Mouse (Mus musculus) gastrocnemius, postnatal 4 days (tissue): ENCODE results near the gene Gpr3. TPM values are rescaled to one million over a fixed set of nuclear protein-coding genes. Genes with fewer than 3 reads are reported as not detected.
A peak's percentile ranks its signal among the peaks of the same experiment; 100 is the strongest.

Source experiments
- DNase-seq, 2 experiments: peaks; one replicate each; pipeline ENCODE4 v3.0.0; 2021 to 2022; ENCODE audit warnings: low spot score in 2 of 2, mixed read lengths in 2 of 2
- long read RNA-seq, 2 experiments: library from polyadenylated mRNA; stranded (forward); transcript quantifications; one replicate each; pipeline ENCODE4 v2.0.0; 2021
- total RNA-seq, 2 experiments: library from RNA; stranded (reverse); gene quantifications; 2 replicates each; pipeline ENCODE4 v1.2.3; 2021

Gpr3 gene
- total RNA-seq: not detected
- long read RNA-seq, experiment 1: 0 reads
- long read RNA-seq, experiment 2: 0 reads

- DNase-seq: peak in 1 of 2 experiments; percentile 9
Observed at GRCm38 (mm10) chr4:133211751-133212561, at the start of gene Gpr3, which contains the start of gene Cd164l2. Gpr3 (minus strand) TSS chr4:133212536. Cd164l2 (plus strand) TSS chr4:133212131.

- DNase-seq: no peak
Observed at GRCm38 (mm10) chr4:133261641-133262374, 49.5 kb upstream of the Gpr3 start.

GRCm38 (mm10) chr4:133257798-133258408 is 45.6 kb upstream of the Gpr3 start:
- no peak for DNase-seq

- no peak for DNase-seq
Observed at GRCm38 (mm10) chr4:133257230-133257629, 44.9 kb upstream of the Gpr3 start.

- no peak for DNase-seq
Observed at GRCm38 (mm10) chr4:133256820-133257219, 44.5 kb upstream of the Gpr3 start.

GRCm38 (mm10) chr4:133255392-133255791 is 43.1 kb upstream of the Gpr3 start:
- DNase-seq: no peak

- no peak for DNase-seq
Observed at GRCm38 (mm10) chr4:133253412-133253811, 41.1 kb upstream of the Gpr3 start.

GRCm38 (mm10) chr4:133252089-133252488 is 39.8 kb upstream of the Gpr3 start:
- no peak for DNase-seq

- DNase-seq: no peak
Observed at GRCm38 (mm10) chr4:133251214-133251613, 38.9 kb upstream of the Gpr3 start.

- peak; percentile 81 to 84 for DNase-seq
Observed at GRCm38 (mm10) chr4:133250609-133251008, 38.3 kb upstream of the Gpr3 start.

GRCm38 (mm10) chr4:133247806-133248449 is 35.6 kb upstream of the Gpr3 start:
- DNase-seq: no peak

- DNase-seq: no peak
Observed at GRCm38 (mm10) chr4:133247072-133247471, 34.7 kb upstream of the Gpr3 start.

GRCm38 (mm10) chr4:133244289-133244688 is 32.0 kb upstream of the Gpr3 start:
- DNase-seq: no peak

GRCm38 (mm10) chr4:133243538-133243937 is 31.2 kb upstream of the Gpr3 start:
- DNase-seq: no peak

- no peak for DNase-seq
Observed at GRCm38 (mm10) chr4:133242710-133243109, 30.4 kb upstream of the Gpr3 start.

- no peak for DNase-seq
Observed at GRCm38 (mm10) chr4:133241910-133242309, 29.6 kb upstream of the Gpr3 start.

- DNase-seq: peak; percentile 80 to 89
Observed at GRCm38 (mm10) chr4:133240934-133241908, 28.9 kb upstream of the Gpr3 start.

- DNase-seq: peak in 1 of 2 experiments; percentile 44
Observed at GRCm38 (mm10) chr4:133240490-133240921, 28.2 kb upstream of the Gpr3 start, which contains the start of gene Map3k6. Map3k6 (plus strand) TSS chr4:133240818.

GRCm38 (mm10) chr4:133237911-133238310 is 25.6 kb upstream of the Gpr3 start:
- DNase-seq: no peak

- no peak for DNase-seq
Observed at GRCm38 (mm10) chr4:133235415-133235814, 23.1 kb upstream of the Gpr3 start.
